Comparison of ENCODE assay signal across 33 mouse cellular contexts in genomic region chr12:35000323-35000722, GRCm38 (mm10). TPM values are rescaled to one million over a fixed set of nuclear protein-coding genes. Genes with fewer than 3 reads are reported as not detected.
DNase-seq lines count a peak whose midpoint lies in the region; ATAC-seq and TF ChIP-seq lines count a peak whose summit lies in the region.
"Had no signal": no experiment of that assay in that cellular context is flagged by ENCODE, and none has a peak within 500 bp of the region (broad histone marks: within the 10 kb centered on the region; RNA-seq: fewer than 3 reads in every experiment).

No protein-coding gene starts in this region.

- no peaks in the 10 kb centered on the region for H3K27me3 ChIP-seq in C2C12 (ENCODE audit: control insufficient read depth, insufficient read depth, insufficient read length)
- no peaks in the 10 kb centered on the region for H3K27me3 ChIP-seq in intestine, postnatal 0 days (replicated peaks; ENCODE audit: control insufficient read depth, insufficient read depth, low read length)
- H3K27me3 ChIP-seq: embryonic facial prominence, embryonic 13.5 days; hindbrain, embryonic 12.5 days; hindbrain, embryonic 15.5 days had no signal

- H3K4me3 ChIP-seq in C2C12 (ENCODE audit: insufficient read depth, poor library complexity, severe bottlenecking), result no peak overlapping the region
- no peak overlapping the region for H3K4me3 ChIP-seq in intestine, postnatal 0 days (ENCODE audit: low read depth, low read length)
- H3K4me3 ChIP-seq: embryonic facial prominence, embryonic 10.5 days; embryonic facial prominence, embryonic 13.5 days; erythroblast, embryonic 14.5 days; hindbrain, embryonic 12.5 days; hindbrain, embryonic 15.5 days had no signal

- no peaks in the 10 kb centered on the region for H3K4me1 ChIP-seq in intestine, postnatal 0 days (replicated peaks; ENCODE audit: control insufficient read depth, insufficient read depth, low read length)
- H3K4me1 ChIP-seq: embryonic facial prominence, embryonic 10.5 days; embryonic facial prominence, embryonic 13.5 days; hindbrain, embryonic 12.5 days; hindbrain, embryonic 15.5 days had no signal

- H3ac ChIP-seq in C2C12 (ENCODE audit: control insufficient read depth, insufficient read length, low read depth), result no peak overlapping the region

- no peaks in the 10 kb centered on the region for H3K9me3 ChIP-seq in intestine, postnatal 0 days (ENCODE audit: control insufficient read depth)
- H3K9me3 ChIP-seq: embryonic facial prominence, embryonic 10.5 days; embryonic facial prominence, embryonic 13.5 days; hindbrain, embryonic 12.5 days; hindbrain, embryonic 15.5 days had no signal

- H3K79me3 ChIP-seq in C2C12 (ENCODE audit: low read depth), result no peaks in the 10 kb centered on the region

- no peaks in the 10 kb centered on the region for H3K79me2 ChIP-seq in C2C12 (ENCODE audit: control insufficient read depth, insufficient read depth)

- no peaks in the 10 kb centered on the region for H3K36me3 ChIP-seq in C2C12 (ENCODE audit: control insufficient read depth, insufficient read depth)
- H3K36me3 ChIP-seq in intestine, postnatal 0 days (ENCODE audit: control insufficient read depth, insufficient read depth), result no peaks in the 10 kb centered on the region
- H3K36me3 ChIP-seq: embryonic facial prominence, embryonic 10.5 days; embryonic facial prominence, embryonic 13.5 days; hindbrain, embryonic 12.5 days; hindbrain, embryonic 15.5 days had no signal

- TF ChIP-seq CTCF in C2C12 (IDR thresholded peaks at IDR 0.05; ENCODE audit: control insufficient read depth, insufficient read depth, insufficient read length), result no peak
- TF ChIP-seq CTCF in intestine, postnatal 0 days (IDR thresholded peaks at IDR 0.05; ENCODE audit: low read depth), result no peak

- H3K9ac ChIP-seq in intestine, postnatal 0 days (ENCODE audit: low read depth, low read length), result no peak overlapping the region
- H3K9ac ChIP-seq: embryonic facial prominence, embryonic 13.5 days; hindbrain, embryonic 12.5 days; hindbrain, embryonic 15.5 days had no signal

- WGBS in intestine, postnatal 0 days, result 62% methylated on average over 4 of the region's 4 CpGs

- no peak overlapping the region for H3K27ac ChIP-seq in intestine, postnatal 0 days (ENCODE audit: low read depth, low read length)
- H3K27ac ChIP-seq: embryonic facial prominence, embryonic 10.5 days; embryonic facial prominence, embryonic 13.5 days; hindbrain, embryonic 12.5 days; hindbrain, embryonic 15.5 days had no signal

- DNase-seq in 3T3-L1 (ENCODE audit: low read depth, low spot score), result peak; percentile 57
- peak; percentile 54 for DNase-seq in fat pad, adult 2 months (ENCODE audit: extremely low read depth, low read depth, low spot score)
- no peak for DNase-seq in yolk sac, embryonic 10.5 days (ENCODE audit: low spot score)
- DNase-seq in adrenal gland, adult 2 months, result no peak
- DNase-seq: adrenal gland, postnatal 10 days; adrenal gland, postnatal 36 days; cerebellum, adult 11 months; cerebellum, adult 2 months; cerebellum, adult 9-11 months; cerebellum, postnatal 25 days; gastrocnemius, postnatal 10 days; gastrocnemius, postnatal 36 days; kidney, adult 11 months had no signal

- no peak overlapping the region for H3K4me2 ChIP-seq in intestine, postnatal 0 days (replicated peaks; ENCODE audit: low read depth)
- H3K4me2 ChIP-seq: embryonic facial prominence, embryonic 13.5 days; heart, embryonic 11.5 days; hindbrain, embryonic 12.5 days; hindbrain, embryonic 15.5 days had no signal

- peak; percentile 65; the same call in 1 of the 2 replicates for ATAC-seq in megakaryocyte-erythroid progenitor cell, adult 5-6 weeks (replicated peaks; ENCODE audit: low FRiP score, low TSS enrichment, poor library complexity, severe bottlenecking)
- no peak for ATAC-seq in intestine, postnatal 0 days
- ATAC-seq: CD4-positive, CD25-positive, alpha-beta regulatory T cell, adult 4 months; forebrain, embryonic 16.5 days had no signal

TF ChIP-seq in C2C12, 6 proteins besides CTCF, POLR2A, EP300 and RAD21:
- no peak for TF ChIP-seq CEBPB (IDR thresholded peaks at IDR 0.05; ENCODE audit: low read depth)
- TF ChIP-seq MYOD1 (IDR thresholded peaks at IDR 0.05; ENCODE audit: control insufficient read depth, insufficient read length, low read depth), result peak; percentile 62

RNA-seq across cellular contexts. Expression of gene Prps1l1, which starts 15.8 kb away (rescaled TPM):
- not detected for polyA plus RNA-seq in C2C12 (2012; fragmentation: generic; extraction: Trizol)
- total RNA-seq in megakaryocyte-erythroid progenitor cell, adult 5-6 weeks (2014; fragmentation: Nextera tagmentation), result not detected in 2 replicates
- total RNA-seq in megakaryocyte-erythroid progenitor cell, adult 5-6 weeks (2017), result not detected in 2 replicates
- polyA plus RNA-seq in intestine, postnatal 0 days (2015; fragmentation: Nextera tagmentation; extraction: Ambion mirVana), result not detected in 2 replicates
- total RNA-seq in adrenal gland, adult 2 months (2021), result not detected
- not detected in 2 replicates for polyA plus RNA-seq in adrenal gland, adult 2 months (2012; rRNA removed)
- total RNA-seq: adrenal gland, postnatal 10 days; adrenal gland, postnatal 36 days; gastrocnemius, adult 18-20 months; gastrocnemius, postnatal 10 days; gastrocnemius, postnatal 36 days; heart, adult 8-10 months; heart, postnatal 25 days; hematopoietic stem cell, adult 5-6 weeks; MEL had no signal
- polyA plus RNA-seq: cerebellum, adult 2 months; embryonic facial prominence, embryonic 13.5 days; erythroblast, embryonic 14.5 days; forebrain, embryonic 11.5 days; forebrain, embryonic 16.5 days; heart, embryonic 11.5 days; heart, embryonic 14.5 days; heart, postnatal 0 days; hindbrain, embryonic 12.5 days; hindbrain, embryonic 15.5 days; intestine, embryonic 14.5 days had no signal

RNA-seq across cellular contexts. Expression of gene Snx13, which starts 46.7 kb away (rescaled TPM):
- 2.9 TPM for polyA plus RNA-seq in C2C12 (2012; fragmentation: generic; extraction: Trizol)
- total RNA-seq in megakaryocyte-erythroid progenitor cell, adult 5-6 weeks (2014; fragmentation: Nextera tagmentation), result 7.3 and 13.2 TPM in 2 replicates
- 20.8 and 21.8 TPM in 2 replicates for total RNA-seq in megakaryocyte-erythroid progenitor cell, adult 5-6 weeks (2017)
- 21.6 and 26.1 TPM in 2 replicates for polyA plus RNA-seq in intestine, postnatal 0 days (2015; fragmentation: Nextera tagmentation; extraction: Ambion mirVana)
- total RNA-seq in adrenal gland, adult 2 months (2021), result 10 to 100 TPM; 37.3 to 37.4 TPM
- 5.9 and 10.2 TPM in 2 replicates for polyA plus RNA-seq in adrenal gland, adult 2 months (2012; rRNA removed)

Comparison
In these comparisons a context has a peak if more than half of its experiments do, and no peak if none do; other contexts are left out.
1. DNase-seq: peak in 3T3-L1 (single experiment) and fat pad, adult 2 months (single experiment); none in yolk sac, embryonic 10.5 days (single experiment) and adrenal gland, adult 2 months (single experiment).